ENCODE assay signal across 25 mouse cellular contexts in the genomic region with DNA sequence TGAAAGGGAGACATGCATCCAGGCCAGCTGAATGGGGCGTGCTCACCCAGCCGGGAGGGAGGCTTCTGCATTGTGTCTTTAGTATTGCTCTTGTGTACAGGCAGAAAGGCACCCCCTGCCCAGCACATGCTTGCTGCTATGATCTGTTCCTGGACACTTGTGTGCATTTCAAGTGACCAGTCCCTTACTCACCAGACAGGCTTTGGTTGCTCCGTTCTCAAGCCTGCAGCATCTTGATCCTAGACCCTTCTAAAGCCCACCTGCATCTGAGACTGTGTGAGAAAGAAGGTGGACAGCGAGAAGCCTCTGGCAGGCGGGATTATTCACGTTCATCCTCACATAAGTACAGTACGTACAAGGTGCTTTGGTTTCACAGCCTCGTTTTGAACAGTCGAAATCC.
DNase-seq lines count a peak whose midpoint lies in the region; ATAC-seq lines count a peak whose summit lies in the region.
"Had no signal": no experiment of that assay in that cellular context is flagged by ENCODE, and none has a peak within 500 bp of the region (broad histone marks: within the 10 kb centered on the region; RNA-seq: fewer than 3 reads in every experiment).

No protein-coding gene starts in this region.

- H3K4me1 ChIP-seq in forebrain, embryonic 10.5 days = peaks cover 41% of the 10 kb centered on the region
- peaks cover 14% of the 10 kb centered on the region for H3K4me1 ChIP-seq in forebrain, embryonic 13.5 days
- H3K4me1 ChIP-seq in heart, embryonic 10.5 days = peaks cover 1% of the 10 kb centered on the region; the same call in 1 of the 2 replicates
- no peaks in the 10 kb centered on the region for H3K4me1 ChIP-seq in heart, embryonic 12.5 days (replicated peaks)
- peaks cover 9% of the 10 kb centered on the region for H3K4me1 ChIP-seq in midbrain, embryonic 11.5 days (ENCODE audit: control insufficient read depth, insufficient read depth, low read length)
- no peaks in the 10 kb centered on the region for H3K4me1 ChIP-seq in midbrain, embryonic 16.5 days (ENCODE audit: control insufficient read depth, insufficient read depth, low read length)
- H3K4me1 ChIP-seq: forebrain, embryonic 15.5 days had no signal

- no peak overlapping the region for H3K9ac ChIP-seq in forebrain, embryonic 13.5 days
- H3K9ac ChIP-seq in heart, embryonic 12.5 days = no peak overlapping the region
- H3K9ac ChIP-seq in midbrain, embryonic 11.5 days (ENCODE audit: low read length) = no peak overlapping the region
- H3K9ac ChIP-seq in midbrain, embryonic 16.5 days (ENCODE audit: low read depth, low read length) = no peak overlapping the region
- H3K9ac ChIP-seq: embryonic facial prominence, embryonic 12.5 days; forebrain, embryonic 12.5 days; forebrain, embryonic 15.5 days; forebrain, postnatal 0 days had no signal

- peaks cover 3% of the 10 kb centered on the region; the same call in 1 of the 2 replicates for H3K9me3 ChIP-seq in forebrain, embryonic 10.5 days
- no peaks in the 10 kb centered on the region for H3K9me3 ChIP-seq in forebrain, embryonic 13.5 days (replicated peaks)
- H3K9me3 ChIP-seq in heart, embryonic 10.5 days = no peaks in the 10 kb centered on the region
- H3K9me3 ChIP-seq in heart, embryonic 12.5 days (replicated peaks) = no peaks in the 10 kb centered on the region
- no peaks in the 10 kb centered on the region for H3K9me3 ChIP-seq in midbrain, embryonic 11.5 days (ENCODE audit: control insufficient read depth, low read length)
- no peaks in the 10 kb centered on the region for H3K9me3 ChIP-seq in midbrain, embryonic 16.5 days (replicated peaks; ENCODE audit: control insufficient read depth, low read length, poor library complexity, severe bottlenecking)
- H3K9me3 ChIP-seq: embryonic facial prominence, embryonic 10.5 days; embryonic facial prominence, embryonic 12.5 days; forebrain, embryonic 12.5 days; forebrain, embryonic 15.5 days had no signal

- DNase-seq in forebrain, embryonic 10.5 days (ENCODE audit: extremely low spot score, low spot score) = no peak
- DNase-seq in heart, embryonic 10.5 days (ENCODE audit: low spot score) = peak; percentile 51
- peak; percentile 60 for DNase-seq in midbrain, embryonic 11.5 days (ENCODE audit: low spot score, missing footprints)
- DNase-seq: adrenal gland, adult 8-10 months; adrenal gland, postnatal 14 days; adrenal gland, postnatal 36 days; B cell, adult 2 months; cerebellum, adult 11-12 months; cerebellum, adult 2 months; cerebellum, adult 9-10 months; cerebellum, postnatal 10 days; cerebellum, postnatal 25 days; forebrain, postnatal 0 days had no signal

- no peak overlapping the region for H3K4me3 ChIP-seq in forebrain, embryonic 10.5 days
- no peak overlapping the region for H3K4me3 ChIP-seq in forebrain, embryonic 13.5 days
- H3K4me3 ChIP-seq in heart, embryonic 10.5 days = no peak overlapping the region
- no peak overlapping the region for H3K4me3 ChIP-seq in heart, embryonic 12.5 days
- H3K4me3 ChIP-seq in midbrain, embryonic 11.5 days (ENCODE audit: low read depth, low read length) = no peak overlapping the region
- H3K4me3 ChIP-seq in midbrain, embryonic 16.5 days (ENCODE audit: low read depth, low read length) = no peak overlapping the region
- H3K4me3 ChIP-seq: embryonic facial prominence, embryonic 10.5 days; embryonic facial prominence, embryonic 12.5 days; forebrain, embryonic 12.5 days; forebrain, embryonic 15.5 days had no signal

- 77% methylated on average over 9 of the region's 9 CpGs for WGBS in forebrain, embryonic 10.5 days
- 76% methylated on average over 9 of the region's 9 CpGs for WGBS in forebrain, embryonic 13.5 days
- 82% methylated on average over 9 of the region's 9 CpGs for WGBS in heart, embryonic 10.5 days
- 81% methylated on average over 9 of the region's 9 CpGs for WGBS in heart, embryonic 12.5 days
- 75% methylated on average over 9 of the region's 9 CpGs for WGBS in midbrain, embryonic 11.5 days
- WGBS in midbrain, embryonic 16.5 days = 69% methylated on average over 9 of the region's 9 CpGs

- H3K27me3 ChIP-seq in forebrain, embryonic 10.5 days (ENCODE audit: poor library complexity, severe bottlenecking) = peaks cover 7% of the 10 kb centered on the region
- H3K27me3 ChIP-seq in forebrain, embryonic 13.5 days = no peaks in the 10 kb centered on the region
- H3K27me3 ChIP-seq in heart, embryonic 10.5 days (ENCODE audit: insufficient read depth, poor library complexity, severe bottlenecking) = no peaks in the 10 kb centered on the region
- H3K27me3 ChIP-seq in heart, embryonic 12.5 days (replicated peaks) = no peaks in the 10 kb centered on the region
- H3K27me3 ChIP-seq in midbrain, embryonic 11.5 days (ENCODE audit: control insufficient read depth, insufficient read depth, low read length) = no peaks in the 10 kb centered on the region
- H3K27me3 ChIP-seq in midbrain, embryonic 16.5 days (ENCODE audit: control insufficient read depth, insufficient read depth, low read depth, low read length) = no peaks in the 10 kb centered on the region; the same call in 1 of the 2 replicates
- H3K27me3 ChIP-seq: CH12.LX; embryonic facial prominence, embryonic 12.5 days; forebrain, embryonic 15.5 days; Patski had no signal

- no peak for ATAC-seq in forebrain, embryonic 13.5 days
- no peak for ATAC-seq in heart, embryonic 12.5 days (ENCODE audit: insufficient number of reproducible peaks, low FRiP score)
- no peak for ATAC-seq in midbrain, embryonic 11.5 days (ENCODE audit: low FRiP score)
- no peak for ATAC-seq in midbrain, embryonic 16.5 days
- ATAC-seq: activated CD4-positive, CD25-positive, alpha-beta regulatory T cell, adult 4 months; CD4-positive, CD25-positive, alpha-beta regulatory T cell, adult 4 months; forebrain, embryonic 15.5 days; forebrain, postnatal 0 days; Patski had no signal

- H3K4me2 ChIP-seq in forebrain, embryonic 13.5 days = no peak overlapping the region
- H3K4me2 ChIP-seq in heart, embryonic 12.5 days = no peak overlapping the region
- H3K4me2 ChIP-seq in midbrain, embryonic 11.5 days = no peak overlapping the region
- no peak overlapping the region for H3K4me2 ChIP-seq in midbrain, embryonic 16.5 days (ENCODE audit: low read length)
- H3K4me2 ChIP-seq: embryonic facial prominence, embryonic 12.5 days; forebrain, embryonic 12.5 days; forebrain, embryonic 15.5 days had no signal

- H3K36me3 ChIP-seq in forebrain, embryonic 10.5 days (replicated peaks) = no peaks in the 10 kb centered on the region
- H3K36me3 ChIP-seq in forebrain, embryonic 13.5 days (ENCODE audit: poor library complexity, severe bottlenecking) = no peaks in the 10 kb centered on the region
- H3K36me3 ChIP-seq in heart, embryonic 10.5 days = no peaks in the 10 kb centered on the region
- H3K36me3 ChIP-seq in heart, embryonic 12.5 days = no peaks in the 10 kb centered on the region
- no peaks in the 10 kb centered on the region for H3K36me3 ChIP-seq in midbrain, embryonic 11.5 days (ENCODE audit: control insufficient read depth, insufficient read depth, low read length)
- H3K36me3 ChIP-seq in midbrain, embryonic 16.5 days (ENCODE audit: control insufficient read depth, insufficient read depth, low read length) = no peaks in the 10 kb centered on the region
- H3K36me3 ChIP-seq: embryonic facial prominence, embryonic 10.5 days; embryonic facial prominence, embryonic 12.5 days; forebrain, embryonic 12.5 days; forebrain, embryonic 15.5 days; G1E had no signal

- peak overlapping the region; percentile 40; the same call in 1 of the 2 replicates for H3K27ac ChIP-seq in forebrain, embryonic 10.5 days
- H3K27ac ChIP-seq in forebrain, embryonic 13.5 days = no peak overlapping the region
- no peak overlapping the region for H3K27ac ChIP-seq in heart, embryonic 10.5 days
- no peak overlapping the region for H3K27ac ChIP-seq in heart, embryonic 12.5 days (ENCODE audit: poor library complexity, severe bottlenecking)
- no peak overlapping the region for H3K27ac ChIP-seq in midbrain, embryonic 11.5 days (ENCODE audit: low read depth, low read length)
- no peak overlapping the region for H3K27ac ChIP-seq in midbrain, embryonic 16.5 days (ENCODE audit: low read length)
- H3K27ac ChIP-seq: embryonic facial prominence, embryonic 10.5 days; embryonic facial prominence, embryonic 12.5 days; forebrain, embryonic 12.5 days; forebrain, embryonic 15.5 days had no signal
